Mouse (Mus musculus) T-helper 2 cell (primary cell): ENCODE data around the gene Aldh16a1.

Source experiments
- in situ Hi-C: fragments of 300-600 bp; cut with MboI, MseI; formaldehyde crosslinking; loops from one replicate; pipeline ENCODE4 v1.15.1; 2025; ENCODE audit warnings: high pct_unique_total_duplicates

Aldh16a1 gene

GRCm38 (mm10) chr7:45154096-45154992, at the start of gene Aldh16a1, which contains the start of gene Pih1d1:
Gene Aldh16a1 (minus strand): TSS chr7:45154584.
Gene Pih1d1 (plus strand): TSS chr7:45154303.
- in situ Hi-C loops, result no loop called here

GRCm38 (mm10) chr7:45202654-45203053, 48.3 kb upstream of the Aldh16a1 start:
- in situ Hi-C loops, result no loop called here

GRCm38 (mm10) chr7:45198961-45199360, 44.6 kb upstream of the Aldh16a1 start:
- in situ Hi-C loops, result no loop called here

- in situ Hi-C loops, result no loop called here
Observed at GRCm38 (mm10) chr7:45198435-45198834, 44.1 kb upstream of the Aldh16a1 start.

GRCm38 (mm10) chr7:45196994-45197393, 42.6 kb upstream of the Aldh16a1 start:
- in situ Hi-C loops, result no loop called here

- in situ Hi-C loops, result no loop called here
Observed at GRCm38 (mm10) chr7:45196176-45196535, 41.8 kb upstream of the Aldh16a1 start.

- in situ Hi-C loops, result no loop called here
Observed at GRCm38 (mm10) chr7:45195341-45196175, 41.2 kb upstream of the Aldh16a1 start.

- in situ Hi-C loops, result no loop called here
Observed at GRCm38 (mm10) chr7:45193871-45194785, 39.7 kb upstream of the Aldh16a1 start.

- in situ Hi-C loops, result no loop called here
Observed at GRCm38 (mm10) chr7:45193406-45193805, 39.0 kb upstream of the Aldh16a1 start.

GRCm38 (mm10) chr7:45192585-45193310, 38.4 kb upstream of the Aldh16a1 start:
- in situ Hi-C loops, result no loop called here

GRCm38 (mm10) chr7:45191803-45192363, 37.5 kb upstream of the Aldh16a1 start:
- in situ Hi-C loops, result no loop called here

- in situ Hi-C loops, result no loop called here
Observed at GRCm38 (mm10) chr7:45191161-45191560, 36.8 kb upstream of the Aldh16a1 start.

- in situ Hi-C loops, result no loop called here
Observed at GRCm38 (mm10) chr7:45190186-45190585, 35.8 kb upstream of the Aldh16a1 start.

GRCm38 (mm10) chr7:45189600-45189999, 35.2 kb upstream of the Aldh16a1 start:
- in situ Hi-C loops, result no loop called here

GRCm38 (mm10) chr7:45185921-45186320, 31.5 kb upstream of the Aldh16a1 start:
- in situ Hi-C loops, result no loop called here

GRCm38 (mm10) chr7:45183672-45184071, 29.3 kb upstream of the Aldh16a1 start:
- in situ Hi-C loops, result no loop called here

GRCm38 (mm10) chr7:45182606-45183005, 28.2 kb upstream of the Aldh16a1 start:
- in situ Hi-C loops, result no loop called here

GRCm38 (mm10) chr7:45182199-45182601, 27.8 kb upstream of the Aldh16a1 start:
- in situ Hi-C loops, result no loop called here

GRCm38 (mm10) chr7:45181540-45181939, 27.2 kb upstream of the Aldh16a1 start:
- in situ Hi-C loops, result no loop called here

GRCm38 (mm10) chr7:45180896-45181477, 26.6 kb upstream of the Aldh16a1 start, which contains the start of gene Pth2:
Gene Pth2 (plus strand): TSS chr7:45180995.
- in situ Hi-C loops, result no loop called here
